Mouse (Mus musculus): ENCODE measurements at regions not wholly inside any gene's neighbourhood (a gene's known extent, or its start where the extent isn't known, plus 50 kb on each side); places are given as distances from the start of the nearest gene placed in this dataset.

DNA sequence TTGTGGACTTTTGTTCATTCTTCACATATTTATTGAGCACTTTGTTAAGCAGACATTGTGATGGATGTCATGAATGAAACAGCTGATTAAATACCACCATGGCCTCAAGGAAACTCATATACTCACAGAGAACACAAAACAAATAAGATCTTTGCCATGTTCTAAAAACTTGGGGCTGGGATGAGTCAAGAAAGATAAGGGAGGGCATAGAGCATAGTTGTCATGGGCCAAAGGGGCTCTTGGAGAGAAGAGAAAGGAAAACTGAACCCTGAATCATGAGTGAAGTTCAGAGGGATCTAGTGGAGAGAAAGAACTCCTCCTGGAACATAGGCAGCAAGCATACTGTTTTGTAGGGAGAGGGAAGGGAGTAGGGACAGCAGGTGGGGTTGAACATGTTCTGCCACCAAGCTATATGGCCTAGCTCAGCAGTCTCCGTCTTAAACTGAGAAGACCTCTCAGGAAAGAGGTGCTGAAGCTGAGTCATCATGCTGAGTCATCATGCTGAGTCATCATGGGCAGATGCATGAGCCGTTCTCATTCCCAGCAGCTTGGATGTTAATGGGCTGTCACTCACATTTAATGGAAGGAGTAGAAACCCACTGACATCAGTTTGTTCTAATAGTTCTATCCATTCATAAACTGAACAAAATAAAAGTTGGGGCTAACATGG is 69.6 kb downstream of the Cetn3 start:
- no peak for DNase-seq (ENCODE audit: extremely low spot score)

DNA sequence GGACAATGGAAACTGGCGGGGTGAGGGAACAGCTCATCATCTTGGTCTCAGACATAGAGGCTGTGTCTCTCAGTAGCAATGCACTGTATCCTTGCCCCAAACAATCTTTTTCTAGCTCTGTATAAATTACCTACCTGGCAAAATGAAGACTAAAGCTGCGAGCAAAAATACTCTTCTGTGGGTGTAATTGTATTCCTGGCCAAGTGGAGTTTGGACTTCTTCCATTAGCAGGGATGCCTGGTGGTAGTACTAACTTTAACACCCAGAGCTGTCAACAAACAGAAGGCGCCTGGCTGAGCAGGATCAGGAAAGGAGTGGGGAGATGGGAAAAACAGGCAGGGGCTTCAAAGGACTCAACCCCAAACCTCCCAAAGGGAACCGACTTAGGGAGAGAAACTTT is 73.2 kb downstream of the Cetn3 start:
- no peak for DNase-seq (ENCODE audit: extremely low spot score)

DNA sequence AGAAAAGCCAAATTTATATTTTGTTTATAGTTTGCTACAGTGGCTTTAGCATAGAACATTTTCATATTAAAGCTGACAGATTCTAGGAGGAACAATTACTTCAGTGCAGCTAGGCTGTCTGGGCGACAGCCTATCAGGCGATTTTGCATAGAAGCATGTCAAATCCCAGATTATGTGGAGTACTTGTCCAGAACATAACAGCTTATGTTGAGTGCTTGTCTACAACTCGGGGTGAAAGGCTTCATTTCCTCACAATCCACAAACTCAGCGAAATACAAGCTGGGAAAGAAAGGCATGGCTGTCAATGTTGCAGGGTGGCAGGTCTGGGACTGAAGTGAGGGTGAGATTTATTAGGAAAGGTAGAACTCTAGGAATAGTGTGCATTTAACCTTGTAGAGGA is 77.8 kb downstream of the Cetn3 start:
- DNase-seq (ENCODE audit: extremely low spot score) = no peak

DNA sequence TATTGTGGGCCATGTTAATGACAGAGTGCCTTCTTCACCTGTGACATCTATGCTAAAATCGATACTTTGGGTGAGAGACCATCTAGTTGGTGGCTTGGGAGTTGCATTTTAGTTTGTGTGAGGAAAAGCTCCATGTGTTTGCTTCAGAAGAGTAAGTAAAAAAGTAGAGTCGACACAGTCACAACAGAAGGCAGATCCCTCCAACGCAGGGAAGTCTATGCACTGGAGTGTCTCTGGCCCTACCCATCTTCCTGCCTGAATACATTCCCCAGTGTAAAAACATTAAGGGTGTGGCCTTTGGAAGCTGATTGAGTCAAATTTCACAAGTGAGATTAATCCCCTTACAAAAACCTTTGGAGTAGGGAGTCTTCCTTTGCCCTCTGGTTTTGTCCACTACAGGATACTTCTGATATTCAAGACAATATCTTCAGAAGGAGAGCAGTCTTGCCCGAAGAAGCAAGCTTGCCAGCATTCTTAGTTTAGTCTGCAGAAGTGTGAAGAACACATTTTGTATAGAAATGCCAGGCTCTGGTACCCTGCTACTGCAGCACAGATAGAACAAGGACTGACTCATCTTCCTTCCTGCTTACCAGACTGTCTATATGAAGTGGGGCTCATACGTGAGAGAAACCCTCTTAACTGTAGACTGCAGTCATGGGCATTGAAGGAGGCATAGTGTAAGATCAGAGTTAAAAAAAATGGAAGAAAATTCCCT is 79.2 kb downstream of the Cetn3 start:
- no peak for DNase-seq (ENCODE audit: extremely low spot score)

DNA sequence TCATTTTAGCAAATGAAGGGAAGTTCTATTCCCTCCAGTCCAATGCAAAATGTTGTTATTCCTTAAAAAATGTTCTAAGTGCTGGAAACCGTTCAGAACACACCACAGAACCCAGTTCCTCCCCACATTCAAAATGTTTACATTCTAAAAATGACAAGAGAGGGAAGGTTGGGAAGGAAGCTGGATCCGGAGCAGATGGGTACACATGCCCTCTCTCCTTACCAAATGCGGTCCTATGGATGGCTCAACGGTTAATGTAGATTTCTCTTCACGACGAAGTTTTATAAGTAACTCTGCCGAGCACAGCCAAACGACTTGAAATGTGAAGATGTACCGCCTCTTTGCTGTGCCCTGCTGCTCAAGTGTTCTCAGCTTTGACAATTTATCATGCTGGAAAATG is 88.3 kb downstream of the Cetn3 start:
- no peak for DNase-seq (ENCODE audit: extremely low spot score)

DNA sequence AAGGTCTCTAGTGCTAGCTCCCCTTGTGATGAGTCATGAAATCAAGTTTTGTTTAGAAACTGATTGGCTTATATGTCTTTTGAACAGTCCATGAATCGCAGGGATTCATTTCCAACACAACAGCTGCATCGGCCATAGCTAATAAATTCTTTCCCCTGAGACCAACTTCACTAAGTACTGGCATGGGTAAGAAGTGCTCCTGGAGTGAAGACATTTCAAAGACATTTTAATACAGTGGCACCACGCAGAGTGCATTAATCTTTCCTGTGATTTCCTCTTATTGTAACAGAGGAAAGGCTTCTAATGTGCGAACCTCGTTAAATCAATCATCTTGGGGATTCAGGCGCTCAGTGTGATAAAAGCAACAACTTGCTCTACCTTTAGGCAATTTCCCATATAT is 103.0 kb downstream of the Cetn3 start:
- no peak for DNase-seq (ENCODE audit: extremely low spot score)

DNA sequence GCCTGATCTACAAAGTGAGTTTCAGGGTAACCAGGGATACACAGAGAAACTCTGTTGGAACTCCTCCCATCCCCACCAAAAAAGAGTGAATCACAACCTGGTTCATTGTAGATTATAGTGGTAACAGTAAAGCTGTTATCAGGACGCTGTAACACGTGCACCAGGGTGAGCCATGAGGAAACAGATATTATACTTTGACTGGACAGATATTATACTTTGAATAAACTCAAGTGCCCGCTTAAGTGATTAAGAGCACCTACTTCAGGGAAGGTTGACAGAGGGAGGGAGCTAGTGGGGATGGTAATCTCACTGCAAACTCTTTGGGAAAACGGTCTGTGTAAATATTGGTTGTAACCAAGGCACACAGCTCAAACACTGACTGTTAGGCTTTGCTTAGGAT is 147.4 kb downstream of the Cetn3 start:
- DNase-seq (ENCODE audit: extremely low spot score) = no peak

DNA sequence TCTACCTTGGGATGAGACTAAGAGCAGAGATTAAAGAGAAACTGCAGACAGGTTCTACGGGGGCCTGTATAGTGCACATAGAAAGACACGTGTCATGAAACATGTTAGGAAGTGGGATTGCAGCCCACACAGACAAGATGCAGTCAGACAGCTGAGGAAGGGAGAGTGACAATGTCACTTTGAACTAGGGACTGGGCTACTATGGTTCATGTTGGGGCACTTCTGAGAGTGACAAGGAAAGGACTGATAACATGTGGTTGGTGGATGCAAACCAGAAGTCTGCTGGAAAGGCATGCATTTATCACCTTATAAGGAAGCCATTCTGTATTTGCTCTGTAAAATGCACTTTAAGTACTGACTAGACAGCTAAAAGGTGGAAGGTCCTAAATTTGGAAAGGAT is 148.3 kb downstream of the Cetn3 start:
- no peak for DNase-seq (ENCODE audit: extremely low spot score)

DNA sequence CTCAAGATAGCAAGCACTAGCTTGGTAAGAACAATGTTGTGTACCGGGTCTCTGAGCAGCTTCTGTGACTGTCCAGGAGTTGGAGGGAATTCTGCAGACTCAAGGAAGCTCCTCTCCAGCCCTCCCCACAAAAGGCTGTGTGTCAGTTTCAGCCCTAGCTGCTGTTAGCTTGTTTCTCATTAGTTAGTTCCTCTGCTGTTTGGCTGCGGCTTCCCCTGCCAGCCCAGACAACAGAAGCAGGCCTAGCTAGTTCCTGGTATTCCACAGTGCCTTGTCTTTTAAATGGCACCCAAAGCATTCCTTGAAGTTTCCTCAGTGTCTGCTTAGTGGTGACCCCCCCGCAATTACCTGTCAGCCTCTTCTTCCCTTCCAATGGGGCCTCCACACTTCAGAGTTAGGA is 154.2 kb downstream of the Cetn3 start:
- no peak for DNase-seq (ENCODE audit: extremely low spot score)

DNA sequence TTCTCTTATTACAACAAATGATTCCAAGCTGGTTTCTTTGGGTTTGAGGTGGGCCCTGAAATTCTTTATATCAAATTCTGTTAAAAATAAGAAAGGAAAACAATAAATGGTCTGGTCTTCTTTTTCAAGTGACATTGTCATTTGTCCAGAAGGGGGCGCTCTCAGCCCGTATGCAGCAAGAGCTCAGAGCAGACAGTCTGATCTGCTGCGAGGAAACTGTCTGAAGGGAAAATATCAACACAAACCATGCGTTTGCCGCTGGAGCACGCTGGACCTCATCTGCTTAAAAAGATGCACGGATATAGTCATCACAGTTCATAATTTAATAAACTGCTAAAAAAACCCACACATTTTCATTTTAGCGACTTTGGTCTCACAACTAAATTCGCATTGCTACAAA is 161.2 kb downstream of the Cetn3 start:
- peak; percentile 80 for DNase-seq (ENCODE audit: extremely low spot score)

DNA sequence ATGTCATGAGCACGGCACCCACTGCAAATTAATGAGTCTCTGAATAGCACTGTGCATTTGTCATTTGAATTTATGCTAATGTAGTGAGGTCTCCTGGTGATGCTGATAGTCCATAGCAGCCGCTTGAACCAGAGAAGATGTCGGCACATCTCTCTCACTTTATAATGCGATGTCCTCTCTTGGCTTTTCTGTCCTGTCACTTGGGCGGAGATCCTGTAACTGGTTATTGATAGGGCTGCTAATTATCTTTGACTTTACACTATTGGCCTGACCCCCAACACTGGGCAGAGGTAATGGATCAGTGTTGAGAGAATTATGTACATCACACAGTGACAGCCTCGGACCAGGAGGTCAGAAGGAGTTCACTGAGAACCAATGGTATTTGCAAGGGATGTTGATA is 161.6 kb downstream of the Cetn3 start:
- peak; percentile 10 for DNase-seq (ENCODE audit: extremely low spot score)

DNA sequence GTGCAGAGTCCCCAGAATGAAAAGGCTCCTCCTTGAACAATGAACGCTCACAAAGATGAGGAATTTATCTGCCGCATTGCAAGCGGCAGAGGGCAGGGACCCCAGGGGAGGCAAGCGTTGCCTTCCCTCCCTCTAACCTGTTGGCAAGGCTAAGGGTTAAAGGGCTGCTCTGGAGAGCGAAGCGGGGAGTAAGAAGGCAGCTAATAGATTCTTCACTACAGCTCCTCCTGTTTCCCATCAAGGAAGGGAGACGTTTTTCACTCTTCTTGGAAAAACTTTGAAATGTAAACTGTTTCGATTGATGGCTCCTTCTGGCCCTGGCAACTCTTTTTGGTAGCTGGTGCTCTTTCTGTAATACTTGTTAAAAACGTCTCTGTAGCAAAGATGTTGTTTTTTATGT is 162.9 kb downstream of the Cetn3 start:
- DNase-seq (ENCODE audit: extremely low spot score) = peak; percentile 46

DNA sequence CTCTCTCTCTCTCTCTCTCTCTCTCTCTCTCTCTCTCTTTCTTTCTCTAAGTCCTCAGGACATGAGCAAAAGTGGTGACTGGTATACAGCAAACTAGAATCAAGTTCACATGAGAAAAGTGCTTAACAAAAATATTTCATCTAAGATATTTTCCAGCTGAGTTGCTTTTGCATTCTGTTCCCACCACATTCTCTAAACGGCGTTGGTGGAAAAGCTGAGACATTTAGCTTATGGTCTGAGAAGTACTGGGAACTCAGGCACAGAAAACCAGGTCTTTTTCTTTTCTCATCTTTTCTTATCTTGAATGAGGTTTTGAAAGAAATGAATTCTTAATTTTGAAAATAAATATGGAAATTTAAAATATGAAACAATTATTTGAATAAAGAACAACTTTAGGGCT is 182.6 kb downstream of the Cetn3 start:
- DNase-seq (ENCODE audit: extremely low spot score) = no peak

DNA sequence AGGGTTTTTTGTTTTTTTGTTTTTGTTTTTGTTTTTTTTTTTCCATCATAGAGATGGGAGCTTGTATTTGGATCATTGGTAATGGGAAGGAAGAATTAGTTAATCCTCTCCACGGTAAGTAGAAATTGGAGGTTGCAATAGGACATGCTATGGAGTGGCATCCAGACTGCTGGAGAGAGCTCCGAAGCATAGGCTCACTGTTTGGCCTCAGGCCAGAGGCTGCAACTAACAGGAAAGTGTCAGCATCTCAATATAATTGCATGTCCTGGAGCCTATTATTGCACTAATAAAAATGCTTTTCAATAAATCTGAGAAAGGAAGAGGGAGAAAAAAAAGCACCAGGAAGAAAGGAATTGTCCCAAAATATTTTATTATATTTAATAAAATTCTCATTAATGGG is 193.0 kb downstream of the Cetn3 start:
- DNase-seq (ENCODE audit: extremely low spot score) = no peak

DNA sequence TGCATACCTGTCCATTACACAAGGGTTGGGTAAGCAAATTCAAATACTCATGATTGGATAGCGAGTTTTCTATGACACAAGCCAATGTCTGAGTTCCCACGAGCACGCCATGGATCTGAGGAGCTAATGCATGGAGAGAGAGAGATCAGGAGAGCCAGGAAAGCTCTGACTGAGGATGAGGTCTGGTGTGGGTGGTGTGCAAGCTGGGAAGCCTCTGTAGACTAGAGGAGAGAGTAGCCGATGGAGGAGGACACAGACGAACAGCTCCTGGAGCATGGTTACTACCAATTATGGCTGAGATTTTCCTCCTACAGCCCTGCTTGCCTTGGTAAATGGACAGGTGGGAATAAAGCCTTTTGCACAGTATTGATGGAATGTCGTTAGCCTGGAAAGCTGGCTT is 195.1 kb downstream of the Cetn3 start:
- DNase-seq (ENCODE audit: extremely low spot score) = no peak

DNA sequence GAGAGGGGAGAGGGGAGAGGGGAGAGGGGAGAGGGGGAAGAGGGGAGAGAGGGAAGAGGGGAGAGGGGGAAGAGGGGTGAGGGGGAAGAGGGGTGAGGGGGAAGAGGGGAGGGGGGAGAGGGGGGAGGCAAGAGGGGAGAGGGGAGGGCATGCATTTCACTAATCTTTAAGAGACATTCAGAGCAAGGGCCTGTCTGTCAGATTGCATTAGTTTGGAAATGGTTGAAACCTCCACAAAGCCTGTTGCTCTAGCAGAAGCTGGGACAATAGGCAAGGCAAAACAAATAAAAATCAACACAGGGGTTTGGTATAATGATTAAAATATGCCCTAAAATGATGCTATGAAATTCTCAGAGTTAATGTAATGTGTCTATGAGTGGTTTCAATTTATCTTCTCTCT is 196.4 kb downstream of the Cetn3 start:
- DNase-seq (ENCODE audit: extremely low spot score) = no peak

DNA sequence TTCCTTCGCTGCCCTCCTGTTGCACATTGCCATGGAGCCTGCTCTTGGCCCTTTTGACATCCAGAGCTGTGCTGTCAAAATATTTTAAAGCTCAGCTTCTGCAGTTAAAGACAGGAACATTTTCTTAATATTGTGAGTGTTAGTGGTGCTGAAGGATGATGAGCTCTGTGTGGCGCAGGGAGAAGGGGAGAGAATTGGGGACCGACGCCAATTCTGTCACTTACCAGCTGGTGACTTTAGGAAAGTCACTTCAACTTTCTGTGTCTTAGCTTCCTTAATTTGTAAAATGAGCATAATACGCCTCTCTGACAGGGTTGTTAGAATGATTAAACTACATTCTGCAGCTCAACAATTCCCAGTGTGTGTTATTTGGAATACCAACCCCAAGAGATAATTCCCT is 197.2 kb downstream of the Cetn3 start:
- no peak for DNase-seq (ENCODE audit: extremely low spot score)

DNA sequence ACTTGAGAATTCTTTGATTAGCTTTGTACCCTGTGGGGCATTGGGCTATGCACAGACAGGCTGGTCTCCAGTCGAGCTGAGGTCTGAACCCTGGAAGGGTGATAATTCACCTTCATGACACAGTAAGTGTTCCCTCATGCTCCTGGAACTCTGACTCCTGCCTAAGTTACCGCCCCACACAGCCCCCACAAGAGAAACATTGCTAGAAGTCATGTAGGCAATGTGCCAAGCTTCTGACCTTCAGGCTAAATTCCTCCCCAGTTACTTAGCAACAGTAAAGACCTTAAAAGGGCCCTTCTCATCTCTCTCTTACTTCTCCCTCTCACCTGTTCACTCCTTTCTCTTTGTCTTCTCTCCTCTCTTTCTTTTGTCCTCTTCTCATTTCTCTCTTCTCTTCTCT is 199.6 kb downstream of the Cetn3 start:
- no peak for DNase-seq (ENCODE audit: extremely low spot score)

DNA sequence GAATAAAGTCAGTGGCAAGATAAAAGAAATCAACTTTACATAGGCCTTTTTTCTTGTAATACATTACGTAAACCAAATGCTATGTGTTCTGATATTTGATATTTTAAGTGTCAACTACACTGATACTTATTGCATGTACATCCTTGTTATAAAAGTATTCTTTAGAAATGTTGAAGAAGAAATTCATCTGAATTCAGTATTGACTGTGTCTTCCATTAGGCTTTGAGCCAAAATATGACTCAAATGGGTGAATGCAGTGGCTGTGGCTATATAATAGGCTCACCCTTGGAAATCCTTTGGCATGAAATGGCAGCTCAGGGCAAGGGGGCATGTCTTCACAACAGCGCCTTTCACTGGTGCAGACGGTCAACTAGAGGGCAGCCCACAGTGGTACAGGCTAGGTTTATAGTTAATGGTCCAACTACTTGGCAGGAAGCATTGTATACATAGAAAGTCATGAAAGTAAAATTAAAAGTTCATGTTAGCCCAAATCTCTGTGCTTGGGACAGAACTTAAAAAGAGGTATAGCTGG is 217.9 kb downstream of the Cetn3 start:
- DNase-seq (ENCODE audit: extremely low spot score) = no peak

DNA sequence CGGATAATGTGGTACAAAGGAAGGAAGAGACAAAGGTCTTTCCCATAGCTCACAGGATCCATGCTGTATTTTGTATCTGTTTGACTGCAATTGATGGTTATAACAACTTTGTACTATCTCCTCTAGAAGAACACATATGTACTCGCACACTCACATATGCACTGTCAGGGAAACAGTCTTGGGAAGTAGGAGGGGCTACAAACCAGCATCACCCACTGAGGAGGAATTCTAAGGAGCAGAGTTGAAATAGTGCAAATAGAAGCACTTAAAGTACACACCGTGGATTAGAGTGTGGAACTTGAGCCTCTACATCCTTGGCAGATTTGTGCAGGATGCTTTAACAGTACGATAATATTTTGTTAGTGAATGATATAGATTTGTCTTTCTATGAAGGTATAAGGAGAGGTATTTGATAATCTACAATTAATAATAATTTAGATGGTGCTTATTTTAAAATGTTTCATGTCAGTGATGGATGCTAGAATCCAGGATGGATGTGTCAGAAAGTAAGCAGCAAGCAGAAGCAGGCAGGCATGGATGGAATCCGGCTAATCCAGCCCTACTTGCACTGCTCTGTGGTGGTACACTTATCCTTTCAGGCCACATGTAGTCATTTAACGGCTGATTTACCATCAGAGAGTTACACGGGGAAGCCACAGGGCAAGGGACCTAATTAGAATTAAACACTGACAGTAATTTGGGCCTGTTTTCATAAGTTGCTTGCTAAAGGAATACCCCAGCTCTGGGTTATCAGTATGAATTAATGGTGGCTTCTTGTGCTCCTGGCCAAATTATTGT is 223.3 kb downstream of the Cetn3 start:
- DNase-seq (ENCODE audit: extremely low spot score) = no peak

DNA sequence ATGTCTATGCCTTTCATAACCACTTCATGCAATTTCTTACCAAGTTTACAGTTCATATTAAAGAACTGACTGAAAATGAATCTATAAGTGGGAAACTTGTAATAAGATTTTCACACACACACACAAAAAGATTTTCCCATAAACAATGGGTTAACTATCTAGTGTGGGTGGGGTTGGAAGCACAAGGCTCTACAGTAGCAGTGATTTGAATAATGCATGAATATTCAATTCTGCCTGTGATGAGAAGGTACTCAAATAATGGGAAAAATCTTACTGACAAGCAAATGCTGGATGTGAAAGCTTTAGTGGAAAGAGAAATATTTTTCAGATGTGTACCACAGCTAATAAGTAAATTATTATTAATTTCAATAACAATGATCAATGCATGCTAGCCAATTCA is 224.3 kb downstream of the Cetn3 start:
- no peak for DNase-seq (ENCODE audit: extremely low spot score)

DNA sequence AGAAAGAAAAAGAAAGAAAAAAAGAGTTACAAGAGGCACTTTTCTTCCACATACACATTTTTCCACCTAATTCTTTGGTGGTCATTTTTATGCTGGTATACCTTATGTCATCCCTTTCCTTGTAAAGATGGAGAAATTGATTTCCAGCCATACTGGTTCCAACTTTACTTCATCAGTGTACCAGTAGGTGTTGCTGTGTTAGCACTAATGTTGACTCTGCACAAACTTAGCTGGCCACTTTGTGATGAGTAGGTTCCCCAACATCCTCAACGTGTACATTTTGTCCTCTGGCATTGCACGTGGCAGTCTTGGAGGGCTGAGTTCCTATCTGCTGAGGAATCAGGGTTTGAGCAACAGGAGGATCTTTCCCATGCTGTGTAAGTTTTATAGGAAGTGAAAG is 256.7 kb downstream of the Cetn3 start:
- no peak for DNase-seq (ENCODE audit: extremely low spot score)

Data from embryo, embryonic 9.5 days (tissue).